11 mouse cellular contexts compared by ENCODE assay signal in the genomic region with DNA sequence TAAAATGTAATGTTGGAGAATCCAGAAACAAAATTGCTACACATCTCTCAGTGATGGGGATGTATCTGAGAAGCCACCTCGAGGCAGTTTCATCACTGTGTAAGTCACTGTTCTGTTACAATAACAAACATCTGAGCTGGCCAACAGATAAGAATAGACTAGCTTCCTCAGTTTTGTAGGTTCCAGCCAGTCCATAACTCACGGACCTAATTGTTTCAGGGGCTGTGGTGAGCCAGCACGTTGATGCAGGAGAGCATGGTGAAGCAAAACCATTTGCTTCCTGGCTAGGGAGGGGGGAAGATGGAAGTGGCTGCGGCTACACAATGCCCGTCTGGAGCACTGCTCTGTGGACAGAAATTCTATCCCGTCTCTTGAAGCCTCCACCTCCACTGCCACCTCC. TPM values are rescaled to one million over a fixed set of nuclear protein-coding genes. Genes with fewer than 3 reads are reported as not detected.
DNase-seq lines count a peak whose midpoint lies in the region; ATAC-seq and TF ChIP-seq lines count a peak whose summit lies in the region.
"Had no signal": no experiment of that assay in that cellular context is flagged by ENCODE, and none has a peak within 500 bp of the region (broad histone marks: within the 10 kb centered on the region; RNA-seq: fewer than 3 reads in every experiment).

No protein-coding gene starts in this region.

- no peak overlapping the region for H3K9ac ChIP-seq in embryonic facial prominence, embryonic 14.5 days (ENCODE audit: low read depth, low read length)
- H3K9ac ChIP-seq in forebrain, postnatal 0 days = no peak overlapping the region
- H3K9ac ChIP-seq: liver, embryonic 12.5 days; midbrain, embryonic 15.5 days had no signal

- H3K27me3 ChIP-seq in embryonic facial prominence, embryonic 14.5 days (replicated peaks; ENCODE audit: control insufficient read depth, insufficient read depth, low read length) = no peaks in the 10 kb centered on the region
- H3K27me3 ChIP-seq in embryonic facial prominence, embryonic 10.5 days (replicated peaks; ENCODE audit: low read depth, poor library complexity, severe bottlenecking) = no peaks in the 10 kb centered on the region
- H3K27me3 ChIP-seq in forebrain, postnatal 0 days (ENCODE audit: insufficient read depth, low read length) = no peaks in the 10 kb centered on the region
- H3K27me3 ChIP-seq: midbrain, embryonic 15.5 days had no signal

- no peak overlapping the region for H3K27ac ChIP-seq in embryonic facial prominence, embryonic 14.5 days (replicated peaks; ENCODE audit: low read depth, low read length)
- no peak overlapping the region for H3K27ac ChIP-seq in embryonic facial prominence, embryonic 10.5 days (replicated peaks)
- peak overlapping the region; percentile 74 for H3K27ac ChIP-seq in cortical plate, adult 2 months (ENCODE audit: insufficient read depth, low read length)
- no peak overlapping the region for H3K27ac ChIP-seq in forebrain, postnatal 0 days (ENCODE audit: low read depth, low read length)
- H3K27ac ChIP-seq: midbrain, embryonic 15.5 days had no signal

- ATAC-seq in embryonic facial prominence, embryonic 14.5 days (ENCODE audit: low read depth) = peak; percentile 26; the same call in 1 of the 2 replicates
- no peak for ATAC-seq in forebrain, postnatal 0 days
- ATAC-seq: liver, embryonic 12.5 days; midbrain, embryonic 15.5 days had no signal

- H3K4me2 ChIP-seq in embryonic facial prominence, embryonic 14.5 days (ENCODE audit: low read depth, low read length) = no peak overlapping the region
- no peak overlapping the region for H3K4me2 ChIP-seq in forebrain, postnatal 0 days (ENCODE audit: low read depth)
- H3K4me2 ChIP-seq: liver, embryonic 12.5 days; midbrain, embryonic 15.5 days had no signal

- H3K36me3 ChIP-seq in embryonic facial prominence, embryonic 14.5 days (ENCODE audit: control insufficient read depth, insufficient read depth, low read length) = no peaks in the 10 kb centered on the region
- H3K36me3 ChIP-seq in embryonic facial prominence, embryonic 10.5 days (replicated peaks) = no peaks in the 10 kb centered on the region
- no peaks in the 10 kb centered on the region for H3K36me3 ChIP-seq in forebrain, postnatal 0 days (ENCODE audit: insufficient read depth)
- H3K36me3 ChIP-seq: liver, embryonic 12.5 days; midbrain, embryonic 15.5 days had no signal

- peak; percentile 3 for DNase-seq in embryonic facial prominence, embryonic 14.5 days (ENCODE audit: low spot score)
- DNase-seq in embryonic facial prominence, embryonic 10.5 days (ENCODE audit: low spot score) = no peak
- peak; percentile 18 for DNase-seq in layer of hippocampus, adult 11-12 months (ENCODE audit: low spot score)
- DNase-seq in layer of hippocampus, postnatal 10 days (ENCODE audit: low spot score in 2 of 2) = no peak
- DNase-seq in kidney, postnatal 36 days = peak; percentile 18 to 33
- DNase-seq in forebrain, postnatal 0 days = no peak
- no peak for DNase-seq in testis, postnatal 10 days (ENCODE audit: low spot score)
- DNase-seq: right cerebral cortex, postnatal 4 days had no signal

- no peak for TF ChIP-seq CTCF in cortical plate, adult 2 months (IDR thresholded peaks at IDR 0.05; ENCODE audit: extremely low read depth, insufficient read depth, low read length)
- TF ChIP-seq CTCF in forebrain, postnatal 0 days (IDR thresholded peaks at IDR 0.05; ENCODE audit: low read depth) = no peak

- H3K9me3 ChIP-seq in embryonic facial prominence, embryonic 14.5 days (ENCODE audit: control insufficient read depth, low read length) = no peaks in the 10 kb centered on the region
- H3K9me3 ChIP-seq in embryonic facial prominence, embryonic 10.5 days = no peaks in the 10 kb centered on the region
- H3K9me3 ChIP-seq in forebrain, postnatal 0 days (ENCODE audit: low read length) = no peaks in the 10 kb centered on the region
- H3K9me3 ChIP-seq: liver, embryonic 12.5 days; midbrain, embryonic 15.5 days had no signal

- H3K4me1 ChIP-seq in embryonic facial prominence, embryonic 14.5 days (ENCODE audit: control insufficient read depth, insufficient read depth, low read length) = no peaks in the 10 kb centered on the region
- H3K4me1 ChIP-seq in embryonic facial prominence, embryonic 10.5 days = peaks cover 12% of the 10 kb centered on the region
- H3K4me1 ChIP-seq in cortical plate, adult 2 months (ENCODE audit: control insufficient read depth, insufficient read depth, low read length) = no peaks in the 10 kb centered on the region; the same call in 1 of the 2 replicates
- no peaks in the 10 kb centered on the region for H3K4me1 ChIP-seq in forebrain, postnatal 0 days (ENCODE audit: insufficient read depth)
- H3K4me1 ChIP-seq: midbrain, embryonic 15.5 days had no signal

- H3K4me3 ChIP-seq in embryonic facial prominence, embryonic 14.5 days (ENCODE audit: low read depth, low read length) = no peak overlapping the region
- no peak overlapping the region for H3K4me3 ChIP-seq in embryonic facial prominence, embryonic 10.5 days
- no peak overlapping the region for H3K4me3 ChIP-seq in cortical plate, adult 2 months (ENCODE audit: insufficient read depth, low read length)
- H3K4me3 ChIP-seq in forebrain, postnatal 0 days (ENCODE audit: low read depth, low read length) = no peak overlapping the region
- H3K4me3 ChIP-seq: liver, embryonic 12.5 days; midbrain, embryonic 15.5 days had no signal

- TF ChIP-seq POLR2A in cortical plate, adult 2 months (IDR thresholded peaks at IDR 0.05; ENCODE audit: extremely low read depth, insufficient read depth, low read length) = no peak

- 24% methylated on average over 6 of the region's 6 CpGs for WGBS in embryonic facial prominence, embryonic 14.5 days
- 30% methylated on average over 6 of the region's 6 CpGs for WGBS in embryonic facial prominence, embryonic 10.5 days
- WGBS in forebrain, postnatal 0 days = 43% methylated on average over 6 of the region's 6 CpGs

RNA-seq across cellular contexts. Expression of gene Armc3, which starts 52.8 kb away (rescaled TPM):
- 0.58 and 1.8 TPM in 2 replicates for polyA plus RNA-seq in embryonic facial prominence, embryonic 14.5 days (2014; fragmentation: Nextera tagmentation; extraction: Ambion mirVana)
- polyA plus RNA-seq in embryonic facial prominence, embryonic 10.5 days (2016; fragmentation: Nextera tagmentation; extraction: Ambion mirVana) = 0.09 TPM in 2 replicates
- total RNA-seq in layer of hippocampus, postnatal 10 days (2021) = 1 to 10 TPM; 1.1 to 1.4 TPM
- polyA plus RNA-seq in cortical plate, adult 2 months (2012; rRNA removed) = 0.25 TPM in 2 replicates
- 2.1 and 2.4 TPM in 2 replicates for total RNA-seq in forebrain, postnatal 0 days (2014; rRNA removed)
- polyA plus RNA-seq in forebrain, postnatal 0 days (2015; fragmentation: Nextera tagmentation; extraction: Ambion mirVana) = 1.4 and 1.5 TPM in 2 replicates
- polyA plus RNA-seq: liver, embryonic 12.5 days had no signal

Comparison
In these comparisons a context has a peak if more than half of its experiments do, and no peak if none do; other contexts are left out.
1. DNase-seq: peak in embryonic facial prominence, embryonic 14.5 days (single experiment), layer of hippocampus, adult 11-12 months (single experiment) and kidney, postnatal 36 days (2 of 2); none in embryonic facial prominence, embryonic 10.5 days (single experiment), layer of hippocampus, postnatal 10 days (0 of 2), forebrain, postnatal 0 days (single experiment) and testis, postnatal 10 days (single experiment).